Mouse (Mus musculus) embryo, embryonic 10 days (tissue): ENCODE measurements around the gene Pacs2.

Source experiments
- DNase-seq: peaks from one replicate; pipeline ENCODE4 v3.0.0-alpha.2; 2015; ENCODE audit warnings: low spot score

The Pacs2 gene

DNA sequence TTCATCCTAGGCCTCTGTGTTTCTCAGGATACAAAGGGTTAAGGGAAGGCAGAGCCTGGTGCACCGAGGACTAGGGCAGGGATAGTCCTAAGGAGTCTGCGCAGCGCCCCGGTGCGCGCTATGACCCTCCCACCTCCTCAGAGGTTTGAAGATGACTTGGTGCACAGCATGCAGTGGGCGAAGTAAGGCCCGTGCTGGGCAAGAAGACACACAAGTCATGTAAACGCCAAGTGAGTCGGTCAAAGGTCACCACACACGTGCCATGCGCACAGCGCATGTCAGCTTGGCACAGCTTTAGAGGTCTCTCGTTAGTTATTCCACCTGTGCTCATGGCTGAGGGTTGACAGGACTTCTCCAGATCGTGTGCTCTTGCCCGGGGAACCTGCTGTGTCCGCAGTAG is 75.7 kb downstream of the Pacs2 start:
- no peak for DNase-seq

DNA sequence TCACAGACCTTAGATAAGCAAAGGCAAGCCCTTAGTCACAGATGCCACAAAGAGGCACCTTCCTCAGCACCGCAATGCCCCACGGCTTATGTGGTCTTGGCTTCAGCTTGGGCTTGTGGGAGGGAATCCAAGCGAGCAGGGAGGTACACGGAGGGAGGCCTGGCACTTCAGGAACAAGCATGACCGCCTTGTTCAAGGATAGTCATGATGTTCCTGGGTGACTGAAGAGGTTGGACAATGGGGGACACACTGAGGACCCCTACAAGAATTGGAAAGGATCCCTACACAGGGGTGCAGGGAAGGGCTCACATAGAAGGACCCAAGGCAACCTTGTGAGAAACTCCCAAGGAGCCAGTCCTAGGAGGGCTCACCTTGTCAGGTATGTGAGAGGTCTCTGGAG is 82.7 kb downstream of the Pacs2 start:
- no peak for DNase-seq

DNA sequence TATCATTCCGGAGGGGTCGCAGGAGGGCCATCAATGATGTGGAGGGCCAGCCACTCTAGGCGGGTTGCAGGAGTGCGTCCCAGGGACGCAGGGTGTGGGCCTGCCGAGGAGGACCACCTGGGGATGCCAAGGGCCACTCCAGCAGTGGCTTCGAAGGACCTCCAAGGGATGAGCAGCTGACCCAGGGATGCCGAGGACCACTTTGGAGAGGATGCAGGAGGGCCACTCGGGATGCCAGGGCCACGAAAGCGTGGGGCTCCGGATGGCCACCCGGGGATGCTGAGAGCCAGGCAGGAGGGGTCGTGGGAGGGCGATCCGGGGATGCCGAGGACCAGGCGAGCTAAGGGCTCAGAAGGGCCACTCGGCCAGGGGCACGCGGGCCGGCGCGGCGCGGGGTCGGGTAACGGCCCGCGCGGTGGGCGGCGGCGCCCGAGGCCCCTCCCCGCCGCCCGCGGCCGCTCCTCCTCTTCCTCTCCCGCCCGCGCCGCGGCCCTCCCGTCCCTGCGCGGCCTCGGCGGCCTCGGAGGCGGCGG is 83.5 kb downstream of the Pacs2 start, which contains the start of gene Mta1:
Gene Mta1 (plus strand): TSS at position 530 of the 533 bp plus-strand sequence.
- DNase-seq = peak; percentile 80

DNA sequence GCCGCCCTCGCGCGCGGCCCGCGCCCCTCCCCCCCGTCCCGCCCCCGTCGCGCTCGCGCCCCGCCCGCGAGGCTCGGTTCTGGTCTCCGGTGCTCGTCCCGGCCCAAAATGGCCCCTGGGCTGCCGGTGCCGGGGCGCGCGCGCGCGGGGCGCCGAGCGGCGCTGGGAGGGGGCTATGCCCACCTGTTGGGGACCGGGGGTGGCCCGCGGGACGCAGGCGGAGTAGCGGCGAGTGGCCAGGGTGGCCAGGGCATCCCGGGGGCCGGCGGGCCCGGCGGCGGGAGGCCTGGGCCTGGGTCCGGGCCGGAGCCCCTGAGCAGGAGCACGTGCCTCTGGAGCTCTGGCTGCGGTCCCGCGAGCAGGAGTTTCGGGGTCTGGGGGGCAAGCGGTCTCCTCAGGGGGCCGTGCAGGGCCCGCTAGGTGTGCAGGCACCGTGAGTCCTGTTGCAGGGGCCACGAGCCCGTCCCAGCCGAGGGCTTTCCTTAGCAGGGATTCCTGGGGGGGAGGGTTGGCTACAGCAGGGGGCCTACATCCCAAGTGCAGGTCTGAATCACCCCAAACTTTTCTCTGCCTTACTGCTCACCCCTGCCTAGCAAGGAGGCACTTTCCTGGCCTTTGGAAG is 84.3 kb downstream of the Pacs2 start:
- no peak for DNase-seq

DNA sequence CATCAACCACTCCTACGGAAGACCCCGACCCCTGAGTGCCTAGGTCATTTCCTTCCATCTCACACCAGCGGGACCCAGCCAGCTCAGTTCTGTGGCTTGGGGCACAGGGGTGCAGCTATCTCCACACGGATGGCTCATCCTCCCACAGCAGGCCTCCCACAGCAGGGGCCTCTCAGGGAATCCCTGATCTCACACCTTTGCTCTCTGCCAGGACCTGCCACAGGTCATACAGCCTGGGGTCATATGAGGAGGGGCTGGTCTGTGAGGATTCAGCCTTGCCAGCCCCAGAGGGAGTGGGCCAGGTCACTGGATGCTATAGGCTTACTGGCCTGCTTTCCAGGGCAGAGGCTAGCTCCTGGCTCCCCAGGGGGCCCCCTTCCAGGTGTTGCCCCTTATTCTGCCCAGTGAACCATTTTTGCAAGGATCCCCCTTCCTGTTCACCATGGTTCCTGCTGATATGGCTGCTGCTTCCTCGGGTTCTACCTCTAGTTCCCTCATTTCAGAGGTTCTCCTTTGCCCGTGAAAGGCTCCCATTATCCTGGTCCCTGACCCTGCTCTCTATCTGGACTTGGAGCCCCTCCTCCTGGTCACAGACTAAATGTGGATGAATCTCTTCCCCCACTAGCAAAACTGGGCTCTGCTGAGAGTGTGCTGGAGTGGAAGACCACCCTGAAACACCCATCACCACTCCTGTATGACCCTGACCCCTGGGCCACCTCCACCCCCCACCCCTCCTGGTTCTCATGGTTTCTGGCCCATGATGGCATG is 85.3 kb downstream of the Pacs2 start:
- no peak for DNase-seq

DNA sequence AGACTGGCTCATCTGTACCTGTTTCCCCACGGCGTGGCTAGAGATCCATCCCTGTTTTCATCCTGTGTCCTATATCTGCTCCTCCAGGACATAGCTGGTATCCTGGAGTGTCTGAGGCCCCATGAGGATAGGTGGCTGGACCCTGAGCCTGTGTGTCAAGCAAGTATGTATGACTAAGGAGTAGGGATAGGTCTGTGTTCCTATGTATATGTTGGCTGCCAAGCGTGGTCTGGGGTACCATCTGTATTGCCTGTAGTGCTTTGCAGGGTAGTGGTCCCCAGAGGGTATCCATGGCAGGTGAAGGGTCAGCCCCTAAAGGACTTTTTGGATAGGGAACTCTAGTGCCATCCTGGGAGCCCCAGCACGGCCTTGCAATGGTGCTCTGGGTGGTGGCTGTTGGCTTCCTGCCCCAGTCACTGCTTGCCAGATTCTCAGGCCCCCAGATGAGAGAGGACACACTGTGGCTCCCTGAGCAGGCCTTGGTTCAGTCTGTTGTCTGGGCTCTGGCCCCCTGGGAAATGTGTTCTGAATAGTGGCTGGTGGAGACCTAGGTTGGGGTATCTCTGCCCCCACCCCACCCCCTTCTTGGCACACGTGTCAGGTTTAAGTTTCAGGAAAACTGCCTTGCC is 86.3 kb downstream of the Pacs2 start:
- DNase-seq = no peak

DNA sequence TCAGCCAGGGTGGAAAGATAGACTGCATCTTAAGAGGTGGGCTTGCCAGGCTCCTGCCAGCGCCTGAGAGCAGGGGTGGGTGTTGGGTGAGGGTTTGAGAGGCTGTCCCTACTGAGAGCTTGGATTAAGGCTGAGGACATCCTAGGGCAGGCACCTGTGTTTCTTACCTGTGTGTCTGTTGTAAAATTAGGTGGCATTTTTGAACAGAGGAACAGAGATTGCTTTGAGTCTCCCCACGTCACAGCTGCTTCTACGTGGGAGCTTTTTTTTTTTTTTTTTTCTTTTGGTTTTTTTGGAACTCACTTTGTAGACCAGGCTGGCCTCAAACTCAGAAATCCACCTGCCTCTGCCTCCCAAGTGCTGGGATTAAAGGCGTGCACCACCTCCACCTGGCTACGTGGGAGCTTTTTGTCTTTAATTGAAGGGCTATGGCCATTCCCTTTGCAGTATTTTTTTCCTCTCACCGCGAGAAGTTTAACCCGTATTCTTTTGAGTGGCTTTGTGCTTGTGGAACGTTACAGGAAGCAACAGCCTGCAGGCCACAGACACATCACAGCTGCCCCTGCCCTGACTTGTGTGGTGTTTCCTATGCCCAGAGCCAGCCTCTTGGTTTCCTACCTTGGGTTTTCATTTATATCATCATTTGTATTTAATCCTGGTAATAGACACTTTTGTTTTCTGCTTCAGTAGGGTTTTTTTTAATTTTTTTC is 87.1 kb downstream of the Pacs2 start:
- DNase-seq = no peak

DNA sequence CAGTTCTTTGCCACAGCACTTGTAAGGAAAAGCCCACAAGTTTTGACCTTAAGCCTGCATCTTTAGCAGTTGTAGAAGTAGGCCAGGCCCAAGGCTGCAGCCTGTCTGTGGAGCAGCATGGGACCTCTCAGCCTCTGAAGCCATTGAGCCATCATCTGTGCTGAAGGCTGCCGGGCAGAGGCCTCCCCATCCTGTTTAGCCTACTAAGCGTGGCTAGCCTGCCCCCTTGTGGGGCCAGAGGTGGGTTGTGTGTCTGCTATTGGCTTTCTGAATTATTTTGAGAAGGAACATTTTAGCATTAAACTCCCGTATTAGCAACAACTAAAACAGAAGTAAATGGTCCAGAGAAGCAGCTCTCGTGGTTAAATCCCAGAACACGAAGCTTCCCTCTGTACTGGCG is 88.2 kb downstream of the Pacs2 start:
- peak; percentile 62 for DNase-seq

DNA sequence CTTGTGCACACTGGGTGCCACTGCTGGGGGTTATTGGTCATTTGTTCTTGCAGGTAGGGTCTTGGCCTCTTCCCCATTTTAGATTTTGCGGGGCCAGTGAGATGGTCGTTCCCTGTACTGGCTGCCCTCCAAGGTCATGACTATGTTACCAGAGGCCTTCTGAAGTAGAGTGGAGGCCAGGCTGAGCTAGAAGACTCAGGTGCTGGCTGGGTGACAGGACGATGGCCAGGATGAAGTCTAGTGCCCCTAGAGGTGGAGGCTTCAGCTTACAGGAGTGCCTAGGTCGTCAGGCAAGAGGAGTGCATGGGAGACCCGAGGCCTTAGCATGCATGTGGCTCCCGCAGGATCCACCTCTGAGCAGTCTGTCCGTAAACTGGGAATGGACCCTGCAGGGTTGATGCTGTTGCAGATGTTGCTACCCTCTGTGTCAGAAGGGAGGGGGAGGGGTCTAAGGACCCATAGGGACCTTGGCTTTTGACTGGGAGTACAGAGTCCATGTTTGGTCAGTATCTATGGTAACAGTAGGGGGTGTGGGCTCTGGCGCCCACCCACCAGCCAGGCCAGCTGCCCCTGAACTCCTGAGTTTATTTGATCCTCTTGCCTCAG is 89.6 kb downstream of the Pacs2 start:
- peak; percentile 47 for DNase-seq

DNA sequence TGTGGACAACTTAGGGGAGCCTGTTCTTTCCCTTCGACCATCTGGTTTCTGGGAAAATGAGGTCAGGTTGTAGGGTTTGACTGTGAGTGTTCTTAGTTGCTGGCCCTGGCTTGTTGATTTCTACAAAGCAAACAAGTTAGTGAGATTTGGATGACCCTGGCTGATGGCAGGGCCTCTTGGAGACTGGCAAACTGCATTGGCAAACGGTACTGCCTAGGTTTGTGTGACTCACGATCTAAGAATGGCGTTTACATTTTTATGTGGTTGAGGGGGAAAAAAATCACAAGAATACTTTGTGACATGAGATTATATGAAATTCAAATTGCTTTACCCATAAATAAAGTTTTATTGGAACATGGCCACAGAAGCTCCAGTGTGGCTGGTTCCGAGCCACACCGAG is 92.1 kb downstream of the Pacs2 start:
- DNase-seq = no peak

DNA sequence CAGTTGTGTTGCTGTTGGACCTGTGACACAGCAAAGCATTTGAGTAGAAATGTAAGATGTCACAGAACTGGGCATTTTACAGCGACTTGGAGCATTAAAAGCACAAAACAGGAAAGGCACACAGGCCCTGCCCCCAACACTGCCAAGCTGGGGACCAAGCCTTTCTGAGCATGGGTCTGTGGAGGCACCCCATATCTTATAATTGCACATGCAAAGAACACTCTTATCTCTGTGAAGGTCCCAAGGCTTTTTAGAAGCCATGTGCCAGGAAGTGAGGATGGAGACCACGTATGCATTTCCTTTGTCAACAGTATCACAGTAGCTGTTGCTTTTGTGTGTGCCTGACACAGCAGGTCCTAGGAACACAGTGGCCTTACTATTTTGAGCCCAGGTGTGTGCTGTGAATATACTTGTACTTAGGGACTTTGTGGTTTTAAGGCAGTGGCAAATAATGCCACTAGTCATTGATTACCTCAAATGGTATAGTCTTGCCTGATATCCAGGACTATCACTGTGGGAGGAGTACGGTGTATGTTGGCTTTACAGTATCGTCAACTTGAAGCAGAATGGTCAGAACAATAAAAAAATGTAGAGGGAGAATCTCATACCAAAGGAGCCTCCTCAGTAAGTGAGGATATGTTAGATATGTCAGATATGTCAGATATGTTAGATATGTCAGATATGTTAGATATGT is 93.3 kb downstream of the Pacs2 start:
- DNase-seq = no peak

DNA sequence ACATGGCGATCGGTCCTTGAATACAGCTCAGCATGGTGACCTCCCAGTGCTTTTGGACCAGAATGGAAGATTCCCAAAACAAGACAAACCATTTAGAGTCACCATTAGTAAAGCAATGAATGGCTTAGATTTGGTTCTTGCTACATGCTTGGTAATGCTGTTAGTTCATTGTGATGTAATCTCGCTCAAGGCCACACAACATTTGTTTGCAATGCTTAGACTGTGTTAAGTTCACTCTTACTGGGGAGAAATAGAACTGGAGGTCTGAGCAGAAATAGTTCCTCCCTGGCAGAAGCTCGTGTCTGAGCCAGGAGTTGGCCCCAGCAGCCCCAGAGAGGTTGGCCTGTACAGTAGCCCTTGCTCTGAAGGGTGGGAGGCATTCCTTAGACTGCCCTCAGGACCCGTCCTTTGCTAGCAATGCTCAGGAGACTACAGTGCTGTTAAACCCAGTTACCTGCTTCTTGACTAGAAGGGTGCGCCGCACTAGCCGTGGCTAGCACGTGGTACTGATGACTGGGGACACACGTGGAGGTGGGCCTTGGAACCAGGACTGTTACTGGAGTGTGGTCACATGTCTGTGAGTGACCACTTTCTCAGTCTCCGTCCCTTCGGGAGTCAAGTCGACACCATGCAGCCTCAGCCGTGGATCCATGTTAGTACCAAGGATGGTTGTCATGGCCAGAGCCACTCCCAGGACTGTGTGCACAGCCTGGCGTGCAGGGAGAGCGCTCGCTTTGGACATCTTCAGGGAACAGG is 94.4 kb downstream of the Pacs2 start:
- no peak for DNase-seq

DNA sequence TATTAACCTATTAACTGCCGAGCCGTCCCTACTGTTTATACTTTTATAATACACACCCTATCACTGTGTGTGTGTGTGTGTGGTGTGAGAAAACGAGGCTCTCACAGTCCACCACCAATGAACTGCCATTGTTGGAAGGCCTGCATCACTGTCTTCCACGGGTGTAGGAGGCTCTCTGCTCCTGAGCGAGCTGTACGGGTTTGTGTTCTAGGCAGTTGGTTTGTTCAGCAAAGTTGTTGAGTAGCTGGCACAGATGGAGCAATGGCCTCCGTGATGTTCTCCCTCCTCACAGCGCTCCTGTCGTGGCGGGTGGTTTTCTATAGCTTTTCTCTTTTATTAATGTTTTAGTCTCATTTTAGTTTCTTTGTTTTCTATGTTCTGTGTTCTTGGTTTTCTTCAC is 95.5 kb downstream of the Pacs2 start:
- DNase-seq = no peak

DNA sequence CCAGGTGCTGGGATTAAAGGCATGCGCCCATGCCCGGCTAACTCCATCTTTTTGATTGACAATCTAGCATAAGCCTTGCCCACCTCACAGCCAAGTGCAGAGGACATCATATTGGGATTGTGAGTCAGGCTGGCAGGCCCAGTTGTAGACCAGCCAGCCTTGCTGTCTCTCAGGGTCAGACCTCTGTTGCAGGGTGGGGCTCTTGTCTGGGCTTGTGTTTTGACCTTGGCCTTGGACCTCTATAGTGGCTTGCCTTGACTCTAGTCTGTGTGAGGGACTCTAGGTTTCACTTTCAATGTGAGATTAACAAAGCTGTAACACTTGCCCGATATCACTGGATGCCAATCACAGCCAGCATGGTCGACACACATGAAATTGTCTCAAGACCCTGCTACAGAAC is 99.8 kb downstream of the Pacs2 start:
- no peak for DNase-seq

DNA sequence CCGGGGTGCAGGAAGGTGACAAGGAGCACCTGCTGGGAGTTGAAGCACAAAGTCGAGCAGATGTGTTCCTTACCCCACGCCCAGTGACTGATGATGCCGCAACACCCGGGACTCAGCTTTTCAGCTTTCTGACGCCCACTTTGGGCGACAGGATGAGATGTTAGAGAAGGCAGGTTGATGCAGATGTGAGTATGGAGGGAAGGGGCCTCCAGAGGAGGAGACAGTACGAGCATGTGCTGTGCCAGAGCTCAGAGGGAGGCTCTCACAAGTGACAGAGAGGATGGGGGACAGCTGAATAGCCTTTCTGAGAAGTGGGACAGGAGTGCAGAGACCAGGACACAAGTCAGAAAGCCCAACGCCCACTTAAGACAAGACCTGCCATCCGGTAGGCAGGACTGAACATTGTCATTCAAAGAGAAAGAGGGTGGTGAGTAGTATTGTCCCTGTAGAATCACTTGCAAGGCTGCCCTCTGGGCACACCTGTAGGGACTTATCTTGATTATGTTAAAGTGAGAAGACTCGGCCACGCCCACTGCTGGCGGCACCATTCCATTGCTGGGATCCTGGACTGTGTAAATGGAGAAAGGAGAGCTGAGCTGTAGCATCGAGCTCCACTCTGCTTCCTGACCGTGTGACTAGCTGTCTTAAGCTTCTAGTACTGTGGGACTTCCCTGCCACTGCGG is 100.7 kb downstream of the Pacs2 start:
- DNase-seq = no peak

DNA sequence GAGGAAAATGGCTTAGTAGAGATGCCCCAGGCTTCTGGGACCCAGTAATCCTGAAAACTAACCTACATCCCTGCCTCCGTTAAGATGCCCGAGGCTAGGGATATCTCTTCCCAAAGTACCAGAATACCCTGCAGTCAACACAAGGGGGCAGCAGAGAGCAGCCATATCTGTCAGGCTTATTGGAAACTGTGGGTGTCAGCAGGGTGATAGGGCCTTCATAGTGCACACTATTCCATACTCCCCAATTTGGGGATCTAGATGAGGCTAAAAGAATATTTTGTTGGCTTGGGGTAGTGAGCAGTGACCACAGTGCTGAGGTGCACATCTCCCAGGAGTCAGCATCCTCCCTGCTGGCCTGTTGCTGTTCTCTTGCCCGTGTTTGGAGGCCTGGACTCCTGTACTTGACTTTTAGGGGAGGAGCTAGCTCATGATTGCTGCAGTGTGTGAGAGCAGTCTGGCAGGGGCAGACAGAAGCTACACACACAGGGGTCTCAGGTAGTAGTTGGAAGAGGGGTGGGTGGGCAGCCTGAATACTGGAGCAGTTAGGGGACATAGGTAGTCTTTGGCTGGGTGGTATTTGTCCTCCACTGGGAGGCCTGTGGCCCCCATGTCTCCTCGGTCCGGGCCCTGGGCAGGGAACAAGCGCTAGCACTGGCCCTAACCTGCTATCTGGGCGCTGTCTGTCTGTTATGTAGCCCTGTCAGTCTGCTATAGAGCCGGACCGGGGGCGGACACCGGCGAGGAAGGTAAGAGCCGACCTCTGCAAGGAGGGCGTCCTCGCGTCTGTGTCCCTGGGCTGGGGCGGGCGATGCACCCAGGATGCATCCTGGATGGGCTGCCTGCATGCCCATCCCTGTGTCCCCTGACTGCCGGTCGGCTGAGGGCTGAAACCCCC is 105.5 kb downstream of the Pacs2 start:
- peak; percentile 84 for DNase-seq
